Mouse (Mus musculus): ENCODE data around the gene Cldn2.

DNA sequence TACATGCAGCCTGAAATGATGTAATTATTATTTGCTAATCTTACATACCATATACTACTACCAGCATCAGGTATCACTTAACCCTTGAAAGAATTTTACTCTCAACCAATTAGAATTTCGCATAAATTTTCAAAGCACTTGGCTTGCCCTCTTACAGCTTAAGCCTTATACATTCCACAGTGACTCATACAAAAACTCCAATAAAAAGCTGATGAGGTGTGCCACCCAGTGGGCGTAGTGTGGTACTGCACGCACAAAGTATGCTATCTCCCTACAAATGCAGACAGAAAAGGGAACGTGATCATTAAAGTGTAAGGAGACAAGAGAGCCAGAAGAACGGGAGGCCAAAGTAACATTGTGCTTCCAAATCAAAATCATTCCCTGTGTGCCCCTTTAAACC lies 31.8 kb downstream of the Cldn2 start:
- TF ChIP-seq CTCF (IDR thresholded peaks at IDR 0.05; ENCODE audit: low read depth, low read length): peak; percentile 21
- no peak for TF ChIP-seq POLR2A (IDR thresholded peaks at IDR 0.05; ENCODE audit: insufficient read depth, low read length)
- TF ChIP-seq EP300 (IDR thresholded peaks at IDR 0.05; ENCODE audit: insufficient read depth, low read depth, low read length): no peak

Measured in ES-Bruce4 (cell line).